Mouse (Mus musculus): ENCODE results near the gene Popdc3.

The Popdc3 gene

GRCm38 (mm10) chr10:45204582-45204981 is 26.7 kb downstream of the Popdc3 start:
- DNase-seq: no peak

GRCm38 (mm10) chr10:45210201-45210600 is 32.3 kb downstream of the Popdc3 start:
- no peak for DNase-seq

- DNase-seq: no peak
Observed at GRCm38 (mm10) chr10:45216676-45217075, 38.8 kb downstream of the Popdc3 start.

GRCm38 (mm10) chr10:45229954-45230353 is 52.1 kb downstream of the Popdc3 start:
- peak; percentile 40 for DNase-seq

- DNase-seq: no peak
Observed at GRCm38 (mm10) chr10:45233351-45233750, 55.5 kb downstream of the Popdc3 start.

GRCm38 (mm10) chr10:45236304-45236703 is 58.4 kb downstream of the Popdc3 start:
- no peak for DNase-seq

GRCm38 (mm10) chr10:45237492-45237891 is 59.6 kb downstream of the Popdc3 start:
- no peak for DNase-seq

- no peak for DNase-seq
Observed at GRCm38 (mm10) chr10:45260477-45260876, 82.6 kb downstream of the Popdc3 start.

GRCm38 (mm10) chr10:45262126-45262525 is 84.2 kb downstream of the Popdc3 start:
- no peak for DNase-seq

- DNase-seq: no peak
Observed at GRCm38 (mm10) chr10:45276499-45276898, 98.6 kb downstream of the Popdc3 start.

GRCm38 (mm10) chr10:45276995-45277394 is 99.1 kb downstream of the Popdc3 start:
- DNase-seq: no peak

- DNase-seq: no peak
Observed at GRCm38 (mm10) chr10:45285651-45286050, 107.8 kb downstream of the Popdc3 start.

- DNase-seq: no peak
Observed at GRCm38 (mm10) chr10:45288351-45288750, 110.5 kb downstream of the Popdc3 start.

GRCm38 (mm10) chr10:45289218-45290105 is 111.6 kb downstream of the Popdc3 start:
- DNase-seq: peak; percentile 2

- no peak for DNase-seq
Observed at GRCm38 (mm10) chr10:45290618-45291017, 112.7 kb downstream of the Popdc3 start.

- DNase-seq: peak; percentile 8
Observed at GRCm38 (mm10) chr10:45292159-45292558, 114.3 kb downstream of the Popdc3 start.

GRCm38 (mm10) chr10:45295093-45295492 is 117.2 kb downstream of the Popdc3 start:
- no peak for DNase-seq

GRCm38 (mm10) chr10:45298503-45298902 is 120.6 kb downstream of the Popdc3 start:
- no peak for DNase-seq

- DNase-seq: no peak
Observed at GRCm38 (mm10) chr10:45299509-45299908, 121.6 kb downstream of the Popdc3 start.

- no peak for DNase-seq
Observed at GRCm38 (mm10) chr10:45303315-45304036, 125.6 kb downstream of the Popdc3 start.

- DNase-seq: no peak
Observed at GRCm38 (mm10) chr10:45305173-45305572, 127.3 kb downstream of the Popdc3 start.

- DNase-seq: no peak
Observed at GRCm38 (mm10) chr10:45311129-45311528, 133.2 kb downstream of the Popdc3 start.

GRCm38 (mm10) chr10:45311624-45312023 is 133.7 kb downstream of the Popdc3 start:
- DNase-seq: no peak

- DNase-seq: no peak
Observed at GRCm38 (mm10) chr10:45314865-45315264, 137.0 kb downstream of the Popdc3 start.
